Mouse (Mus musculus): ENCODE results near the gene Olfr1270. TPM values are rescaled to one million over a fixed set of nuclear protein-coding genes. Genes with fewer than 3 reads are reported as not detected.

Olfr1270 gene
- total and polyA plus RNA-seq, 2 experiments from 2014 or later, result not detected

DNA sequence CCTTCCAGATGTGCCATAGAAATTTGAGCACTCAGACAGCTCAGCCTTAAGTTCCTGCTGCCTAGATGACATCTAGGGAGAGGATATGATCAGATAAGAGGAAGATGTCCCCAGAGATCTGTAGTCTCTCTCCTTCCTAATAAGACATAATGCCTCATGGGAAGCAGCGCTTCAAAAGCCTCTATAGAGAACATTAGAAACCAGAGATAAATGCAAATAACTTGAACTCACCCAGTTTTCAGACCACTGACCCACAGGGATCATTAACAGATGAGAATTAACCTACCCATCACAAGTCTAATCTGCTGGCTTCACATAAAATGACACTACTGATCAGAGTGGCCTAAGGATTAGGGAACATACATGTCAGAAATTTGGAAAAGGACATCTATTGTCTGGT lies 31.6 kb downstream of the Olfr1270 start, which contains the start of gene Olfr1269:
Gene Olfr1269 (minus strand): TSS at position 101 of the 400 bp plus-strand sequence.
- Histone ChIP-seq H3K9me3 (ENCODE audit: low read length) (no peaks in the 10 kb centered on the region), H3K36me3 (ENCODE audit: insufficient read depth) (no peaks in the 10 kb centered on the region), H3K27me3 (ENCODE audit: insufficient read depth, low read length) (no peaks in the 10 kb centered on the region), H3K4me2 (ENCODE audit: low read depth) (no peak within 1 kb of the TSS), H3K27ac (ENCODE audit: low read depth, low read length) (no peak within 1 kb of the TSS), H3K4me3 (ENCODE audit: low read depth, low read length) (no peak within 1 kb of the TSS), H3K9ac (no peak within 1 kb of the TSS), H3K4me1 (ENCODE audit: insufficient read depth) (no peaks in the 10 kb centered on the region)
- no peak for DNase-seq
- no peak for ATAC-seq
- WGBS, result 93% methylated on average over 1 of the region's 1 CpGs
- no peak for TF ChIP-seq CTCF (IDR thresholded peaks at IDR 0.05; ENCODE audit: low read depth)

Other genes starting within 250 kb of the Olfr1270 start
- gene Olfr1258, start 225.8 kb downstream of the Olfr1270 start, total RNA-seq (2014; rRNA removed), result not detected in 2 replicates
- gene Olfr1258, start 225.8 kb downstream of the Olfr1270 start, polyA plus RNA-seq (2015; fragmentation: Nextera tagmentation; extraction: Ambion mirVana), result not detected in 2 replicates
- not detected in 2 replicates for gene Olfr1259, start 204.4 kb downstream of the Olfr1270 start, total RNA-seq (2014; rRNA removed)
- not detected in 2 replicates for gene Olfr1259, start 204.4 kb downstream of the Olfr1270 start, polyA plus RNA-seq (2015; fragmentation: Nextera tagmentation; extraction: Ambion mirVana)
- not detected in 2 replicates for gene Olfr1260, start 178.8 kb downstream of the Olfr1270 start, total RNA-seq (2014; rRNA removed)
- gene Olfr1260, start 178.8 kb downstream of the Olfr1270 start, polyA plus RNA-seq (2015; fragmentation: Nextera tagmentation; extraction: Ambion mirVana), result not detected in 2 replicates
- gene Olfr1261, start 161.9 kb downstream of the Olfr1270 start, total RNA-seq (2014; rRNA removed), result not detected in 2 replicates
- not detected in 2 replicates for gene Olfr1261, start 161.9 kb downstream of the Olfr1270 start, polyA plus RNA-seq (2015; fragmentation: Nextera tagmentation; extraction: Ambion mirVana)
- not detected in 2 replicates for gene Olfr1262, start 152.9 kb downstream of the Olfr1270 start, total RNA-seq (2014; rRNA removed)
- gene Olfr1262, start 152.9 kb downstream of the Olfr1270 start, polyA plus RNA-seq (2015; fragmentation: Nextera tagmentation; extraction: Ambion mirVana), result not detected in 2 replicates
- not detected in 2 replicates for gene Olfr1263, start 141.0 kb downstream of the Olfr1270 start, total RNA-seq (2014; rRNA removed)
- not detected in 2 replicates for gene Olfr1263, start 141.0 kb downstream of the Olfr1270 start, polyA plus RNA-seq (2015; fragmentation: Nextera tagmentation; extraction: Ambion mirVana)
- not detected in 2 replicates for gene Olfr1264, start 127.5 kb downstream of the Olfr1270 start, total RNA-seq (2014; rRNA removed)
- gene Olfr1264, start 127.5 kb downstream of the Olfr1270 start, polyA plus RNA-seq (2015; fragmentation: Nextera tagmentation; extraction: Ambion mirVana), result not detected in 2 replicates
- not detected in 2 replicates for gene Olfr1265, start 117.8 kb downstream of the Olfr1270 start, total RNA-seq (2014; rRNA removed)
- not detected in 2 replicates for gene Olfr1265, start 117.8 kb downstream of the Olfr1270 start, polyA plus RNA-seq (2015; fragmentation: Nextera tagmentation; extraction: Ambion mirVana)
- not detected in 2 replicates for gene Olfr140, start 89.5 kb downstream of the Olfr1270 start, total RNA-seq (2014; rRNA removed)
- gene Olfr140, start 89.5 kb downstream of the Olfr1270 start, polyA plus RNA-seq (2015; fragmentation: Nextera tagmentation; extraction: Ambion mirVana), result not detected in 2 replicates
- not detected in 2 replicates for gene Olfr1269, start 31.7 kb downstream of the Olfr1270 start, total RNA-seq (2014; rRNA removed)
- gene Olfr1269, start 31.7 kb downstream of the Olfr1270 start, polyA plus RNA-seq (2015; fragmentation: Nextera tagmentation; extraction: Ambion mirVana), result not detected in 2 replicates
- not detected in 2 replicates for gene Olfr32, start 10.8 kb downstream of the Olfr1270 start, total RNA-seq (2014; rRNA removed)
- gene Olfr32, start 10.8 kb downstream of the Olfr1270 start, polyA plus RNA-seq (2015; fragmentation: Nextera tagmentation; extraction: Ambion mirVana), result not detected in 2 replicates
- not detected in 2 replicates for gene Olfr1506, start 71.4 kb upstream of the Olfr1270 start, total RNA-seq (2014; rRNA removed)
- not detected in 2 replicates for gene Olfr1506, start 71.4 kb upstream of the Olfr1270 start, polyA plus RNA-seq (2015; fragmentation: Nextera tagmentation; extraction: Ambion mirVana)
- gene Olfr142, start 104.5 kb upstream of the Olfr1270 start, total RNA-seq (2014; rRNA removed), result not detected in 2 replicates
- gene Olfr142, start 104.5 kb upstream of the Olfr1270 start, polyA plus RNA-seq (2015; fragmentation: Nextera tagmentation; extraction: Ambion mirVana), result not detected in 2 replicates
- not detected in 2 replicates for gene Olfr1271, start 117.9 kb upstream of the Olfr1270 start, total RNA-seq (2014; rRNA removed)
- not detected in 2 replicates for gene Olfr1271, start 117.9 kb upstream of the Olfr1270 start, polyA plus RNA-seq (2015; fragmentation: Nextera tagmentation; extraction: Ambion mirVana)
- not detected in 2 replicates for gene Olfr1272, start 139.8 kb upstream of the Olfr1270 start, total RNA-seq (2014; rRNA removed)
- not detected in 2 replicates for gene Olfr1272, start 139.8 kb upstream of the Olfr1270 start, polyA plus RNA-seq (2015; fragmentation: Nextera tagmentation; extraction: Ambion mirVana)
- not detected in 2 replicates for gene Gm13769, start 169.1 kb upstream of the Olfr1270 start, total RNA-seq (2014; rRNA removed)
- not detected in 2 replicates for gene Gm13769, start 169.1 kb upstream of the Olfr1270 start, polyA plus RNA-seq (2015; fragmentation: Nextera tagmentation; extraction: Ambion mirVana)
- gene Olfr1274-ps, start 245.6 kb upstream of the Olfr1270 start, total RNA-seq (2014; rRNA removed), result not detected in 2 replicates
- gene Olfr1274-ps, start 245.6 kb upstream of the Olfr1270 start, polyA plus RNA-seq (2015; fragmentation: Nextera tagmentation; extraction: Ambion mirVana), result not detected in 2 replicates